Mouse (Mus musculus) heart, postnatal 4 days (tissue): Measurements from ENCODE around the gene Khdc4. TPM values are rescaled to one million over a fixed set of nuclear protein-coding genes. Genes with fewer than 3 reads are reported as not detected.

Experiments
- DNase-seq: peaks from one replicate; pipeline ENCODE4 v3.0.0; 2021
- total RNA-seq, 2 experiments: library from RNA; stranded (reverse); gene quantifications; 2 replicates each; pipeline ENCODE4 v1.2.3; 2021

Khdc4 gene
- total RNA-seq, 2 experiments from 2014 or later: 44.9 to 49.2 TPM

DNA sequence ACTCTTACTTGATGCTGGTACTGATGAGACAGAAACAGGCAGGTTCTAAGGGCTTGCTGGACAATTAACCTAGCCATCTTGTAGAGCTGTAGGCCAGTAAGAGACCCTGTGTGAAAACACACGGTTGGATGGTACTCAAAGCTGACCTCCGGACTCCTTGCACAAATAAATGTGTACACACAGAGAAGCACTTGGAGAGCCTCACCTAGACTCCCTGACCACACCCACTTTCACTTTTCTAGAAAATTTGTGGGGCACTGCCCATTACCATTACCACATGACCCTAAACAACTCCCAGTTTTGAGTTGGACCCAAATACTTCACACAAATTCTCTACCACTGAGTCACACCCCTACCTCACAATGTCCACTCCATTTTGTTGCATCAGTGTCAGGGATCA lies 51.0 kb downstream of the Khdc4 start:
- DNase-seq: no peak

DNA sequence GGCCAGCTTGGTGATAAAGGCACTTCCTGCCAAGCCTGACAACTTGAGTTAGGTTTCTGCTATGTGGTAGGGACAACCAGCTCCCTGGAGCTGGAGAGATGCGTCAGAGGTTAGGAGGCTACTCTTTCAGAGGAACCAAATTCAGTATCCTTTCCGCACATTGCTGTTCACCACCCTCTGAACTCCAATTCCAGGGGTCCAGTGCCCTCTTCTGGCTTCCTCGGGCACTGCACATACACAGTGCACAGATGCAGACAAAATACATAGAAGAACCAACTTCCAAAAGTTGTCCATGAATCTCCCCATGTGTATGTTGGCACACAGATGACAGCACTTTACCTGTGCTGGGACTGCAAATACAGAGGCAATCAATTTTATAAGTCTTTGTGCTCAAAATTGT lies 53.0 kb downstream of the Khdc4 start:
- DNase-seq: peak; percentile 80

DNA sequence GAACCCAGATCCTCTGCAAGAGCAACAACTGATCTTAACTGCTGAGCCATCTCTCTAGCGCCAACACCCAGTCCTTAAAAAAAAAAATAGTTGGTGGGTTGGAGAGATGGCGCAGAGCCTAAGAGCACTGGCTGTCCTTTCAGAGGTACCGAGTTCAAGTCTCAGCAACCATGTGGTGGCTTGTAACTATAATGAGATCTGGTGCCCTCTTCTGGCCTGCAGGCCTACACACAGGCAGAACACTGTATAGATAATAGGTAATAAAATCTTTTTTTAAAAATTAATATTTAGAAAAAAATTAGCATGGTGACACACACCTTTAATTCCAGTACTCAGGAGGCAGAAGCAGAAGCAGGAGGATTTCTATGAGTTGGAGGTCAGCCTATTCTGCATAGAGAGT lies 54.5 kb downstream of the Khdc4 start:
- DNase-seq: no peak

DNA sequence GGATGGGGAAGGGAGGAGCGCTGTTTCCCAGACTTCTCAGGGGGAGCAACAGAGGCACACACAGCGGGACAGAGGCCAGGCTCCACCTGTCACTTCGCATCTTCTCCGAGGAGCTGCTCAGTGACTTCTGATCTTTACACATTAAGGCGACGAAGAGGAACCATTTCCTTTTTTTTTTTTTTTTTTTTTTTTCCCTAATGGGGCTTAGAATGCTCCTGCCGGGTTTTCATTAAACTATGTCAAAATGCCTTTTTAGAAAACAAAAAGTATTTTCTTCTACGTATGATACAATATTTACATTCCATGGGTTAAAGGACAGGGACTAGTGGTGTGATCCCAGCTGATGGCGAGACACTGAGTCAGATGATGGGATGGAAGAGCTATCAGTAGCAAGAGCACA lies 59.9 kb downstream of the Khdc4 start:
- DNase-seq: no peak

DNA sequence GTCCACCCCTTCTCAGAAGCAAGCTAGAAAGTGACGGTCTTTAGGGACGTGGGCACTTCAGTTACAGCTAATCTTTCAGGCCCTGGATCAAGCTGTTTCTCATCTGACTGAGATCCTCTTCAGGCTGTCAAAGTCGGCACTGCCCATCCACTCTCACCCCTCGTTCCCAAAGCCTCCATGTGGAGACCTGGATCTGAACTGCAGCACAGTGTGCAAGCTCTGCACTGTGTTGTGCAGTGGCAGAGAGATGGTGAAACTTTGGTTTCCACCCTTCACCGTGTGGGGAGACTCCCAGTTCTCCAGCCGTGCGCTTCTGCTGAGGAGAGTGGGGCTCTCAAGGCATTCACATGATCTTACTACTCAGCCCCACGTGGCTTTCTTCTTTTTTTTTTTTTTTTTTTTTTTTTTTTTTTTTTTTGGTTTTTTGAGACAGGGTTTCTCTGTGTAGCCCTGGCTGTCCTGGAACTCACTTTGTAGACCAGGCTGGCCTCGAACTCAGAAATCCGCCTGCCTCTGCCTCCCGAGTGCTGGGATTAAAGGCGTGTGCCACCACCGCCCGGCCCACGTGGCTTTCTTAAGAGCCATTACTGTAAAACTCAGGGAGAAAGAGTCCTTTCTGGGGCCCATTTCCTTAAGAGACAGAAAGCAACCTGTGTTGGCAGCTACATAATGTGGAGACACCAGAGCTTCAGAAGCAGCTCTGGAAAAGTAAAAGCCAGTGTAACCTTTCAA lies 60.7 kb downstream of the Khdc4 start:
- no peak for DNase-seq

DNA sequence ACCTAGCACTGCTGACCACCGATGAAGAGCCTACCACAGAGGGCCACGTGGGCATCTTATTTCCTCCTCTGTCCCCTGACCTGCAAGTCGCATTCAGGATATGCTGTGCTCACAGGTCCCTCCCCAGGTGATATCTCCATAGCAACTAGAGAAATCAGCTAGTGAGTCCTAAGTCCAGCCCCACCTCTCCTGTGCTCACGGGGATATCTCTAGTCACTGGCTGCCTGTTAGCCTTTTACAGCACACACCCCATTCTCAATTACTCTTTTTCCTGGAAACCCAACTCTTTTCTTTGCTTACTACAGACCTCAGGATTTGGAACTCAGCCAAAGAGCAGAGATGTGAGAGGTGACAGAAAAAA lies 61.2 kb downstream of the Khdc4 start:
- DNase-seq: no peak

DNA sequence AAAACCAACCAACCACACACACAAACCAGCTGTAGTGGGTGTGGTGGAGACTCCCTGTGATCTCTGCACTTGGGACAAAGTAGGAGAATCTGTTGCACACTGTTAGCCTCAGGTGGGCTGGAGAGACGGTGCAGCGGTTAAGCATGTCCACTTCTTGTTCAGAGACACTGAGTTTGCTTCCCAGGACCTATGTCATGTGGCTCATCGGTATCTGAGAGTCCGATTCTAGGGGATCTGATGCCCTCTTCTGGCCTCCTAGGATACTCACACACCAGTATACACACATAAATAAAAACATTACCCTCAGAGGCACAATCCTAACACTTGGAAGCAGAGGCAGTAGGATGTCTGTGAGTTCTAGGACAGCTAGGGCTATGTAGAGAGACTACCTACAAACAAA lies 68.7 kb downstream of the Khdc4 start:
- DNase-seq: no peak

DNA sequence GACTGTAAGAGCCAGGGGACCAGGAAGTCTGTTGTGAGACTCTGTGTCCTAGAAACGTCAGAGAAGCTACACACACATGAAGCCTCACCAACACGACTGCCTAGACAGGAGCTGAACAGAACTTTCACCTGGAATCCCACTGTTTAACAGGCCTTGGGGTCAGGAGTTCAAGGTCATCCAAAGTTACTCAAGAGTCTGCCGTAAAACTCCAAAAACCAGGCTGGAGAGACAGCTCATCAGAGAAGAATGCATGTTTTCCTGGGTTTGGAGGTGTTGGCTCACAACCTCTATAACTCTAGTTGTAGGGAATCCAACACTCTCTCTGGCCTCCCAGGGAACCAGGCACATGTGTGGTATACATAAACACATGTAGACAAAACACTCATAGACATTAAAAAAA lies 69.9 kb downstream of the Khdc4 start:
- no peak for DNase-seq

DNA sequence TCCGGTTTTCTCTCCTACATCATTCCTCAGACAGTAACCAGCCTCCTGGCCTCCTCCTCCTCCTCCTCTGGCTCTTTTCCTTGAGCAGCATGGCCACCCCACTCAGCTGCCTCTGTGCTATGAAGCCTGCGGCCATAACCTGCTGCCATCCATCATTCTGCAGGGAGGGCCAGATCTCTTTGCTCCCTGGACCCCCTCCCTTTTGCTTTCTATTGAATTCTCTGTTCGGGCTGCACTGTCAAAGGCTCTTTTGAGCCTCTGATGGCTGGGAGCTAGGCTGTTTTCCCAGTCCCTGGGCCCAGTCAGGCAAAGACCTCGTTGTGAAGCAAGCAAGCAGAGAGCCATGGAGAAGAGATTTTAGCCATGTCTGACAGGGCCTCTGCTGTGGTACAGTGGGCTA lies 70.7 kb downstream of the Khdc4 start:
- DNase-seq: no peak

DNA sequence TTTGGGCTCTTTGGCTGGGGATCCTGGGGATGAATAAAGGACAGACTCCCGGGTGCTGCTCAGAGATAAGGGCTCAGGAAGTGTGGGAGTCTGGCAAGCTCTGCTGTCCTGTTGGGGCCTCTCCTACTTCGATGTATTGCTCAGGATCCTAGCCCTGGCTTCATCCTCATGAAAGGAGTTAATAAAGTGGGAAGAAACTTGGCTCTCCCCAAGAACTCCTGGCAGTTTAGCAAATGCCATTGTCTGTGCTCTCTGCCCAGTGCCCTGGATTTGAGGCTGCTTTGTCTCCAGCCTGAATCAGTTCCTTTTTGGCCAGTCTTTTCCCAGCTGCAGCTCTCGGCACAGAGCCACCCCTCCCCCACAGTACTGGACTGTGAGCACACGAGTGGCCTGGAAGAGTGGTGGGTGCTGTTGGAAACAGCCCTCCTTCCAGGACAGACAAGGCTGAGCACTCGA lies 72.5 kb downstream of the Khdc4 start:
- peak; percentile 88 for DNase-seq

DNA sequence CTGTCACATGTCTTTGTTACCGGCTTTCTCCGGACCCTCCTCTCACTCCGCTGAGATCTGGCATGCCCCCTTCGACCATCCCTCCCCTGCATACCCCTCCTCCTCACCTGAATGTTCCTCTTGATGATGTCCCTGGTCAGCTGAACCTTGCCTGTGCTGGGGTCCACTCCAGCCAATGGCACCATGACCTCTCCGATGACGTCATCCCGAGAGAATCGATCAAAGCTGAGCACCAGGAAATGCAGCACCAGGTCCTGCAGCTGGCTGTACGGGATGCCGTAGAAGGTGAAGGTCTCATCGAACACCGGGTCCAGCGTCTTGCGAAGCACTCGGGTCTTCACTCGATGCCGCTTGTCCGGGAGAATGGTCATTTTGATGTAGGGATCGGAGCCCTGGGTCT lies 76.0 kb downstream of the Khdc4 start:
- no peak for DNase-seq

DNA sequence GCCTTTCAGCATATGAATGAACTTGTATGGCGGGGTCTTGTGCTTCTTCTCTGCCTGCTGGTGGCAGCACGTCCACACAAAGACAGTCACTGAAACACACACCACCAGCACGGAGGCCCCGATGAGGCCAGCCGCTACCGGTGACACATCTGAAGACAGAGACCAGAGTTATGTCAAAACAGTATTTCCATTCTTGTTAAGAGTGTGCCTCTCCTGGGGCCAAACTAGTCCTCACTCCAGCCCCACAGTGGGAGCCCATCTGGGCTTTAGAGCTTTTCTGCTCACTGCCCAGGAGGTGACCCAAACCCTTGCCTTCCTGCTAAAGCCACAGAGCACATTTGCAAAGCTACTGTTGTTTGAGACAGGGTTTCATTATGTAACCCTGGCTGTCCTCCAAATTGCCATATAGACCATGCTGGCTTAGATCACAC lies 76.8 kb downstream of the Khdc4 start:
- DNase-seq: peak; percentile 41

Other genes with a start within 250 kb of the Khdc4 start
- gene Sema4a, start 224.6 kb upstream of the Khdc4 start, total RNA-seq: 1 to 10 TPM; 1.5 to 1.7 TPM
- gene Lmna, start 175.8 kb upstream of the Khdc4 start, total RNA-seq: 100 to 1,000 TPM; 178 to 181 TPM
- gene Mex3a, start 153.4 kb upstream of the Khdc4 start, total RNA-seq: 10 to 100 TPM; 11.7 TPM
- gene Rab25, start 137.5 kb upstream of the Khdc4 start, total RNA-seq: not detected
- 10 to 100 TPM; 81.9 to 89.1 TPM for gene Lamtor2, start 132.7 kb upstream of the Khdc4 start, total RNA-seq
- 10 to 100 TPM; 55.3 to 60.1 TPM for gene Ubqln4, start 132.0 kb upstream of the Khdc4 start, total RNA-seq
- gene Ssr2, start 109.9 kb upstream of the Khdc4 start, total RNA-seq: 100 to 1,000 TPM; 145 to 152 TPM
- gene Arhgef2, start 79.8 kb upstream of the Khdc4 start, total RNA-seq: 100 to 1,000 TPM; 104 to 109 TPM
- gene Rxfp4, start 32.7 kb upstream of the Khdc4 start, total RNA-seq: under 1 TPM in 1 of 2 experiments, not detected in 1; 0.20 TPM
- 10 to 100 TPM; 43.4 to 48.0 TPM for gene Rit1, start 31.0 kb downstream of the Khdc4 start, total RNA-seq
- gene Syt11, start 89.4 kb downstream of the Khdc4 start, total RNA-seq: 1 to 10 TPM; 5.0 to 7.1 TPM
- 10 to 100 TPM; 28.0 to 31.7 TPM for gene Gon4l, start 149.4 kb downstream of the Khdc4 start, total RNA-seq
- gene Msto1, start 228.2 kb downstream of the Khdc4 start, total RNA-seq: 10 to 100 TPM; 28.5 to 29.9 TPM